Mouse (Mus musculus) lung, postnatal 25 days (tissue): ENCODE measurements around the gene Surf2.

Experiments used
- DNase-seq: peaks from one replicate; pipeline ENCODE4 v3.0.0; 2022; ENCODE audit warnings: low spot score

Surf2 gene

GRCm38 (mm10) chr2:26960756-26961155 lies 44.6 kb downstream of the Surf2 start:
- DNase-seq, result no peak

- peak; percentile 90 for DNase-seq
These were observed 48.0 kb downstream of the Surf2 start, which contains the start of gene Rexo4 for GRCm38 (mm10) chr2:26963923-26964723. Gene Rexo4 (minus strand): TSS chr2:26964386.

GRCm38 (mm10) chr2:26964724-26965370 lies 48.7 kb downstream of the Surf2 start:
- no peak for DNase-seq

DNA sequence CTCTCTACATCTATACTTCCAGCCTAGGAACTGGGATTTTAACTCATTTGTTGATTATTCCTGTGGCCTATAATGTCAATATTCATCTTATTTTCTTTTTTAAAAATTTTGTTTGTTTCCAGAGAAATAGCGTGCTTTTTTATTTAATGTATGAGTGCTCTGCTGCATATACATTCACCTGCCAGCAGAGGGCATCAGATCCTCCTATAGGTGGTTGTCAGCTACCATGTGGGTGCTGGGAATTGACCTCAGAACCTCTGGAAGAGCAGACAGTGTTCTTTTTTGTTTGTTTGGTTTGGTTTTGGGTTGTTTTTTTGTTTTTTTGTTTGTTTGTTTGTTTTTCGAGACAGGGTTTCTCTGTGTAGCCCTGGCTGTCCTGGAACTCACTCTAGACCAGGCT lies 51.1 kb downstream of the Surf2 start:
- DNase-seq, result no peak
